Mouse (Mus musculus): ENCODE measurements around the gene Fas.

The Fas gene

GRCm38 (mm10) chr19:34289948-34290789, at the start of gene Fas:
TSS of gene Fas (plus strand) at chr19:34290666.
- DNase-seq (ENCODE audit: low spot score): peak; percentile 74

GRCm38 (mm10) chr19:34241247-34241915, 49.1 kb upstream of the Fas start:
- DNase-seq (ENCODE audit: low spot score): peak; percentile 31

- DNase-seq (ENCODE audit: low spot score): no peak
These were observed 47.5 kb upstream of the Fas start for GRCm38 (mm10) chr19:34242925-34243324.

- peak; percentile 66 for DNase-seq (ENCODE audit: low spot score)
These were observed 46.4 kb upstream of the Fas start for GRCm38 (mm10) chr19:34244056-34244455.

DNA sequence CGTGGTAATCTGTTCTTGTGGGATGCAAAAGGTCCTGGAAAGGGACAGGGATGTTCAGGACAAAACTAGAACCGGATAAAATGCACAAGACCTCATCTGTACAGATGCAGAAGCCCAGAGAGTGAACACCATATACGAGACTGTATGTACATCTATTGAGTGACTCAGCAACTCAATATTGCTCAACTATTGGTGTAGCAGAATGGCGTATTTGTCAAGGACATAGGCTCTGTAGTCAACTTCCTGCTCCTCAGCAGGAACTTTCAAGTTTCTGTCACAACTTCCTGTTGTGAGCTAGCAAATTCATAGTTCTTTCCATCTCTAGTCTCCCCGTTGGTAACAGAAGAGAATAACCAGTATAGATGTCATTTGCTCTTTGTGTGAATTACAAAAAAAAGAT, 41.9 kb upstream of the Fas start:
- peak; percentile 46 for DNase-seq (ENCODE audit: low spot score)

DNA sequence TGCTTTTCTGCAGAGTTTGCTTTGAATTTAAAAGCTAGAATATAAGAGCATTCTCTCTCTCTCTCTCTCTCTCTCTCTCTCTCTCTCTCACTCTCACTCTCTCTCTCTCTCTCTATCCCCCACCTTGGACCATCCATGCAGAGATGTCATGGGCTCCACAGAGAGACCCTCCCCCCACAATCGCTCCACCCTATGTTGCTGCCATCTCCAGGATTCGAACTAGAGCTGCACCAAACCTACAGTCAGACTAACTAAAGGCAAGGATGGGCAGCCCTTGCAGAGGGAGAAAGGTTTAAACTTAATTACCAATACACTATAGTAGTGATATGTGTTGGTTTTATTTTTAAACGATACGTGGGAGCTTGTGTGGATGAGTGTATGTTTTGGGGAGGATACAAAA, 39.8 kb upstream of the Fas start:
- DNase-seq (ENCODE audit: low spot score): no peak

DNA sequence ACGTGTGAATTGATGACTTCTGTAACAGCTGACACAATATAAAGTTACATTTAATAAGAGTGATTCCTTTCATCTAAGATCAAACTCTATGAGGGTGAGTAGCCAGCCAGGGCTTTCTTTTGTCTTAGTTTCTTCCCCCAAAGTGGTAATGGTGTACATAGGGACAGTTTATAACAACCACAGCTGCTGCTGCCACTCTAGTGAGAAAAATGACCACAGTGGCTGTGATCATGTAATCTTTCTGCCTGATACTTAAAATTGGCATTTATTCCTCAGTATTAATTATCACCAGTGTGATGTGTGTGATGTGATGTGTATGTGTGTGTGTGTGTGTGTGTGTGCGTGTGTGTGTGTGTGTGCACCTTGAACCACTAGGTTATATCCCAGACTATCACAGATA, 38.6 kb upstream of the Fas start:
- DNase-seq (ENCODE audit: low spot score): no peak

DNA sequence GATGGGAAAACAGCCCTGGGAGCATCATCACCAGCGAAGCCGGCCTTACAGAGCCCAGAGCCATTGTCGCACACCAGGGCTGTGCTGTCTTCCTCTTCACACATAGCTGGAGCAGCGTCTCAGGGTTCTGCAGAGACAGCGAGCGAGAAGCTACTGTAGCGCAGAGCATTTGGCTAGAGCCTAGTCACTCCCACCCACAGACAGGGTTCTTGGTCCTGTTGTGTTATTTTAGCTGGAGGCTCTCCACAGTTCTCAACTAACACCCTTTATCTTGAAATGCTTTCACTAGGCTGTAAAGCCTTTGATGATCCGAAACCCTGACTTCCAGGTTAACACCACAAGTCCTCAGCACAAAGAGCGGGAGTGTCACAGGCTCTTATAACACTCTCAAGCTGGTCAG, 38.0 kb upstream of the Fas start:
- no peak for DNase-seq (ENCODE audit: low spot score)

DNA sequence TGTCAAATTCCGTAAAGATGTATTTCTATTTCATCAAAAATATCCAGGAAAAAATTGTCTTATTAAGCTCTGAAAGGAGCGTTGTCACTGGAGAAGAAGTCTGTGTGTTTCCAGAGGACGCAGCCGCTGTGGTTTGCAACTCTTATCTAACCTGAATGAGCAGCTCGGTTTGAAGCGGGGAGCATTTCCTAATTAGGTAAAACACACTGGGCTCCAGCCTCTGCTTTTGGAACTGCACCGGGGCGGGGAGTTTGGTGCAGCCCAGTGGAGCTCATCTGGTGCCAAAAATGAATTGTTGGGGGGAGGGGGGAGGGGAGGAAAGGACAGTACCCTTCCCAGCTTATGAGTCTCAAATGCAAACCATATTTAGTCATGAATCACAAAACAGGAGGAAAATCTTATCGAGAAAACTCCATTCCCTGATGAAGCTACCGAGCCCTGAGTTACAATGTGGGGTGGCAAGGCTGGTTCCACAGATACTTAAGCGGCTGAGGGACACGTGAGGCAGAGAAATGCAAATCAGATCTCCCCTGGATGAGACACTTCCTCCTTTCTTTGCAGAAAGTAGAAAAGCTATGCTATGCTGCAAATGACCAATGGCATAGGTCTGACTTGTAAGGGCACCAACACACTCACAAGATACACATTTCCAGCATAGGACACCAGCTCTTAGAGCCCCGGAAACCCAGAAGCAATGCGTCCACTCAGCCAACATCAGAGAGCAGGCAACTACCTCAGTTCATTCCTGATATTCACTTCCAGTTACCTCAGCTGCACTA, 36.2 kb upstream of the Fas start:
- peak; percentile 28 for DNase-seq (ENCODE audit: low spot score)

DNA sequence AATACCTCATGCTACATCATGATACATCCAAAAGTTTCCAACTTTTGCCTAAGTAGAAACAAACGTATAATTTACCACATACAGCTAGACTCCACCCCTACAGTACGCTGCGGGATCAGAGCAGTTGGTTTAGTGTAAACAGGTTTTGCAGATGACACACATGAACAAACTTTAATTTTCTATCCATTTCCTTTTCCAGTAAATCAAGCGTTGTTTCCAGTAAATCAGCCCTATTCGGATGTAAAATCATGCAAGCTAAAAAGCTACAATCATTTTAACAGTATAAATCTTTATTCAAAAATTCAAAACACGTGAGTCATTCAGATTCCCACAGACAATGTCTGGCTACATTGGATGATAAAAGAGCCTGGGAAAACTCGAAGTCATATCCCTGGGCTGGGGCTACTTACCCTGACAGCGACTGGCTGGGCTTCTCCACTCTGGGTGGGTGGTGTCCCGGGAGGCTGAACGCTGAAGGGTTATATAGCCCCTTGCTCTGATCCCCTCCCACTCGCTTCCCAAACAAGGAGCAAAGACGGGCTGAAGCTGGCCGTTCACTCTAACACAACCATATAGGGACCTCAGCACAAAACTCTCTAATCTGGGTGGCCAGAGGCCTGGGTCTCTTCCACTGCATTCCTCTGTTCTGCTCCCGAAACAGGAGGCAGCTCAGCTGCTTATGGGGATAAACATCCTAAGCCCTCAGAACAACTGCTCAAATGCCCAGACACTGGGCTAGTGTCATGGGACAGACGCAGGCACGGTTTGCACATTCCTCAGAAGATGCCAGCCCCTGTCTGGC, 35.4 kb upstream of the Fas start, which contains the start of gene Acta2:
Gene Acta2, minus strand, starts transcription at position 711 of the 802 bp plus-strand sequence.
- no peak for DNase-seq (ENCODE audit: low spot score)

GRCm38 (mm10) chr19:34256149-34256548, 34.3 kb upstream of the Fas start:
- no peak for DNase-seq (ENCODE audit: low spot score)

DNA sequence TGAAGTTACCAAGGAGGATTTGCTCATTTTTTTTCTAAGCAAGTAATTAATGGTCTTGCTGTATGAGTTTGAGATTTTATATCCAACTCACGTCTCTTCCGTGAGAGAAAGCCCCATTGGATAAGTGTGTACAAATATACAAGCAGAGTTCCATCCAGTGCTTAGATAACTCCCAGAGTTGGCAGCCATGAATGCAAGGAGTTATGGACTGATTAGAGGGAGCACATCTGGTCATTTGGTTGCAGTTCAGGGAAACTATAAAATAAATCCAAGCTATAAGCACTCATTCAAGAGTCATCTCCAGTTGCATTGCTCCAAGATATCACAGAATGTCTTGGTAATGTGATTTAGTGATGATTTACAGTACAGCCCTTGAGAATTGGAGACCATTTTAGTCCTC, 33.5 kb upstream of the Fas start:
- no peak for DNase-seq (ENCODE audit: low spot score)

DNA sequence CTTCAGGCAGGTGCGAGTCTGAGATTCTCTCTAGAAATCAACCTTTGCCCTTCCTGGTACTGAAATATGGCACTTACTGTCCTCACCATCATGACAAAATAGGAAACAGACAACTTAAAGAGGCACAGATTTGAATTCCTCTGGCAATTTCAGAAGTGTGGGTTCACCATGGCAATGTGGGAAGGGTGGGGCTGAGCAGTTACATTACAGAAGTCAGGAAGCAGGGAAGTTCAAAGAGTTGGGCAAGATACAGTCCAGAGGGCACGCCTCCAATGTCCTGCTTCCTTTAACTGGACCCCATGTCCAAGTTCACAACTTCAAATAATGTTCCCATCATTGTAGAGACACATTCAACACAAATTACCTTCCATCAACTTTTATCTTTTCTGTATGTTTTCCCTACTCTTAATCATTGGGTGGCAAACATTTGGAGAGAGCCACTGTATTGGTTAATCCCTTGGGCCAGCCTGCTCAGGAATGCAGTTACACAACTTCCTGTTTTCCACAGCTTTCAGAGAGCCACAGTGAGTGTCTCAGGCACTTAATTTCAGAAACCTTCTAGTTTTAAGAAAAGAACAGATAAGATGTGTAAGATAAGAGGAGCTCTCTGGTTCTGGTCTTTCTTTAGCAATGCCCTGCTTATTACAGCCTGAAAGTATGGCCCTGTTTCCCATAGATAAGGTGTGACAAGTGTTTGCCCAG, 28.0 kb upstream of the Fas start:
- no peak for DNase-seq (ENCODE audit: low spot score)

DNA sequence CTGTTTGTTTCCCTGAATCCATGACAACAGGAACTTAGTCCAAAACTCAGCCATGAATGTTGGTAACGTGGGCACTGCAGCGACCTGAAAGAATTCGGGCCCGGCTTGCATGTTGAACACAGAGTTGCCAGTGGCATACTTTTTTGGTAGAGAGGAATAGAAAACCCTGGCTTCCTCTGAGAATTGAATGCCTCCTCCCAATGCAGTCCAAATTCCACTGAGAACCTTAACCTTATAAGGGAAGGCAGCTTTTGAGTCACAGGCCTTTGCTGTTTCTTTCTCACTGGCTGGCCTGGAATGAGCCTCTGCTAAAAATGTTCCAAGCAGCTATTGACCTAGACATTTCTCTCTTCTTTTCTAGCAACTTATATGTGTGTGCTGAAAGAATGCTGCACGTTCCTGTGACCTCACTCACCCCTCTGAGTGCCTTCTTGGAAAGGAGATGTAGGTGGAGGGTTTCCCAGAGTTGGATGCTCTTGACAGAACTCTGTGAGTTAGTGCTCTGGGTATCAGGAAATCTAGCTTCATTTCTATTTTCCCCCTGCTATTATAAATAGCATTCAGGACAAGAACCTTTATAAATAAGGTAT, 24.8 kb upstream of the Fas start:
- DNase-seq (ENCODE audit: low spot score): no peak

DNA sequence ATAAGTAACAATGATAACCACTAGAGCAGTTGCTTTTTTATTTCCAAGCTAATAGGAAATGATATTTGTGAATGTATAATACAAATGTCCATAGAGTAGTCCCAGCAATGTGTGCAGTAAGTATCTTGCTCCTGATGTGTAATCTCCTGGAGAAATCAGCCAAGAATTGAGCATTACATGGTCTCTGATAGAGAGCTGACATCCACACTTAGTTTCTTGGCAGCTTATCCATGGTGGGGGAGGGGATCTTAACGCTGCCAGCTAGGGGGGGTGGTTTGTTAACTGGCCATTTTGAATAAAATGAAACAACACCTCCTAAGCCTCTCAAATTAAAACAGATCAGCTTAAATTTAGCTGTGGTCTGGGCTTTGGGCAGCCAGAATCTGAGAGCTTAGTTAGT, 21.5 kb upstream of the Fas start:
- no peak for DNase-seq (ENCODE audit: low spot score)

- no peak for DNase-seq (ENCODE audit: low spot score)
These were observed 20.2 kb upstream of the Fas start for GRCm38 (mm10) chr19:34270106-34270726.

- DNase-seq (ENCODE audit: low spot score): no peak
These were observed 19.5 kb upstream of the Fas start for GRCm38 (mm10) chr19:34270824-34271464.

DNA sequence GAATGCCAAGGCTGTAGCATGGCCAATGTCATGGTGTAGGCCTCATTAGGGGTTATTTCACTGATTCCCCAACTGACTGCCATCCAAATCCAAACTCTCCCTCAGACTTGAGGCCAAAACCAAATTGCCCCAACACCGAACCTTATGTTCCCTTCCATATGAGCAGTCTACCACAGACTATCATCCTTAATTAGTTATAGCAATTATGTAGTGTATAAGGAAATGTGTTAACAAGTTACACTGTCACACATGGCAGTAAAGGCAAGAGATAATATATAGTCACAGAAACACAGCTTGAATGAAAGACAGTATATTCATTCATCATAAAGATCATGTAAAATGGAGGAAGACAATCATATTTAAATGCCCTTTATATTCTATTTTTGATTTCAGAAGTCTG, 17.4 kb upstream of the Fas start:
- no peak for DNase-seq (ENCODE audit: low spot score)

- no peak for DNase-seq (ENCODE audit: low spot score)
These were observed 12.4 kb upstream of the Fas start for GRCm38 (mm10) chr19:34278078-34278477.

GRCm38 (mm10) chr19:34283614-34284013, 6.9 kb upstream of the Fas start:
- no peak for DNase-seq (ENCODE audit: low spot score)
